Comparison of ENCODE assay signal across 9 mouse cellular contexts in genomic region chr7:13044254-13044625, GRCm38 (mm10). TPM values are rescaled to one million over a fixed set of nuclear protein-coding genes. Genes with fewer than 3 reads are reported as not detected.
DNase-seq lines count a peak whose midpoint lies in the region; ATAC-seq and TF ChIP-seq lines count a peak whose summit lies in the region.
"Had no signal": no experiment of that assay in that cellular context is flagged by ENCODE, and none has a peak within 500 bp of the region (broad histone marks: within the 10 kb centered on the region; RNA-seq: fewer than 3 reads in every experiment).

No protein-coding gene starts in this region.

- peak overlapping the region; percentile 70 for H3K9ac ChIP-seq in forebrain, embryonic 14.5 days (ENCODE audit: low read length)
- H3K9ac ChIP-seq in liver, embryonic 12.5 days, result peak overlapping the region; percentile 22

- no peak for TF ChIP-seq CTCF in E14TG2a.4 (conservative IDR thresholded peaks at IDR 0.05; ENCODE audit: low read length)

- H3K9me3 ChIP-seq in heart, embryonic 10.5 days, result peaks cover 7% of the 10 kb centered on the region; the same call in 1 of the 2 replicates
- H3K9me3 ChIP-seq in E14TG2a.4 (ENCODE audit: low read length), result no peaks in the 10 kb centered on the region
- H3K9me3 ChIP-seq in forebrain, embryonic 14.5 days (replicated peaks; ENCODE audit: control insufficient read depth, low read length), result no peaks in the 10 kb centered on the region
- H3K9me3 ChIP-seq in liver, embryonic 12.5 days (replicated peaks), result no peaks in the 10 kb centered on the region

- peak overlapping the region; percentile 37; the same call in 1 of the 2 replicates for H3K27ac ChIP-seq in heart, embryonic 10.5 days
- H3K27ac ChIP-seq in forebrain, embryonic 14.5 days (ENCODE audit: low read depth, low read length), result no peak overlapping the region
- no peak overlapping the region for H3K27ac ChIP-seq in liver, embryonic 12.5 days

- no peak for DNase-seq in heart, embryonic 10.5 days (ENCODE audit: low spot score)
- no peak for DNase-seq in heart, postnatal 14 days
- no peak for DNase-seq in forebrain, embryonic 14.5 days (ENCODE audit: low spot score)
- DNase-seq in urinary bladder, adult 2 months (ENCODE audit: low spot score), result no peak
- DNase-seq in right cerebral cortex, postnatal 4 days, result no peak
- no peak for DNase-seq in urinary bladder, postnatal 10 days (ENCODE audit: low spot score)
- DNase-seq: thymus, postnatal 14 days had no signal

- H3K4me2 ChIP-seq in forebrain, embryonic 14.5 days (ENCODE audit: low read length), result peak overlapping the region; percentile 93
- peak overlapping the region; percentile 74 for H3K4me2 ChIP-seq in liver, embryonic 12.5 days

- no peaks in the 10 kb centered on the region for H3K36me3 ChIP-seq in heart, embryonic 10.5 days
- peaks cover 15% of the 10 kb centered on the region for H3K36me3 ChIP-seq in E14TG2a.4 (ENCODE audit: insufficient read depth, low read length)
- no peaks in the 10 kb centered on the region for H3K36me3 ChIP-seq in forebrain, embryonic 14.5 days (ENCODE audit: control insufficient read depth, insufficient read depth, low read length)
- no peaks in the 10 kb centered on the region for H3K36me3 ChIP-seq in liver, embryonic 12.5 days

- intact Hi-C loops in heart, postnatal 14 days (cut with DNase I), result loop anchor here (2.0 kb wide), 1 partner anchor 133 kb away; no protein-coding TSS in a partner anchor

- peaks cover 45% of the 10 kb centered on the region for H3K27me3 ChIP-seq in heart, embryonic 10.5 days (ENCODE audit: insufficient read depth, poor library complexity, severe bottlenecking)
- peaks cover 28% of the 10 kb centered on the region for H3K27me3 ChIP-seq in E14TG2a.4 (ENCODE audit: insufficient read depth, low read length)
- peaks cover 36% of the 10 kb centered on the region for H3K27me3 ChIP-seq in forebrain, embryonic 14.5 days (replicated peaks; ENCODE audit: control insufficient read depth, insufficient read depth, low read length)
- H3K27me3 ChIP-seq in liver, embryonic 12.5 days (replicated peaks), result peaks cover 54% of the 10 kb centered on the region

- 2% methylated on average over 23 of the region's 23 CpGs for WGBS in heart, embryonic 10.5 days
- WGBS in forebrain, embryonic 14.5 days, result 3% methylated on average over 23 of the region's 23 CpGs
- 7% methylated on average over 23 of the region's 23 CpGs for WGBS in liver, embryonic 12.5 days (ENCODE audit: insufficient replicate concordance)

- ATAC-seq in forebrain, embryonic 14.5 days, result peak; percentile 22
- ATAC-seq in liver, embryonic 12.5 days, result no peak

- peak overlapping the region; percentile 61 for H3K4me3 ChIP-seq in heart, embryonic 10.5 days
- peak overlapping the region; percentile 83 for H3K4me3 ChIP-seq in E14TG2a.4 (replicated peaks; ENCODE audit: low read length)
- H3K4me3 ChIP-seq in forebrain, embryonic 14.5 days (ENCODE audit: low read depth, low read length), result peak overlapping the region; percentile 43
- peak overlapping the region; percentile 49 for H3K4me3 ChIP-seq in liver, embryonic 12.5 days

- peaks cover 18% of the 10 kb centered on the region for H3K4me1 ChIP-seq in heart, embryonic 10.5 days
- peaks cover 52% of the 10 kb centered on the region for H3K4me1 ChIP-seq in E14TG2a.4 (replicated peaks; ENCODE audit: low read depth, low read length)
- 0 out of 2 replicates have a peak, but pooled peaks cover under 1% of the 10 kb centered on the region for H3K4me1 ChIP-seq in forebrain, embryonic 14.5 days (ENCODE audit: control insufficient read depth, insufficient read depth, low read length)
- H3K4me1 ChIP-seq in liver, embryonic 12.5 days, result peaks cover 24% of the 10 kb centered on the region

RNA-seq across cellular contexts. Expression of gene Ube2m, which starts 6.2 kb away (rescaled TPM):
- polyA plus RNA-seq in heart, embryonic 10.5 days (2016; fragmentation: Nextera tagmentation; extraction: Ambion mirVana), result 159 and 189 TPM in 2 replicates
- 100 to 1,000 TPM; 179 TPM for total RNA-seq in heart, postnatal 14 days (2021)
- 73.4 and 77.9 TPM in 2 replicates for polyA plus RNA-seq in forebrain, embryonic 14.5 days (2014; fragmentation: Nextera tagmentation; extraction: Ambion mirVana)
- 145 and 148 TPM in 2 replicates for polyA plus RNA-seq in liver, embryonic 12.5 days (2016; fragmentation: Nextera tagmentation; extraction: Ambion mirVana)
- polyA plus RNA-seq in urinary bladder, adult 2 months (2012; rRNA removed), result 164 and 172 TPM in 2 replicates

RNA-seq across cellular contexts. Expression of gene Chmp2a, which starts 9.6 kb away (rescaled TPM):
- polyA plus RNA-seq in heart, embryonic 10.5 days (2016; fragmentation: Nextera tagmentation; extraction: Ambion mirVana), result 129 and 142 TPM in 2 replicates
- 100 to 1,000 TPM; 129 to 130 TPM for total RNA-seq in heart, postnatal 14 days (2021)
- polyA plus RNA-seq in forebrain, embryonic 14.5 days (2014; fragmentation: Nextera tagmentation; extraction: Ambion mirVana), result 189 and 215 TPM in 2 replicates
- polyA plus RNA-seq in liver, embryonic 12.5 days (2016; fragmentation: Nextera tagmentation; extraction: Ambion mirVana), result 133 and 134 TPM in 2 replicates
- 240 and 257 TPM in 2 replicates for polyA plus RNA-seq in urinary bladder, adult 2 months (2012; rRNA removed)

RNA-seq across cellular contexts. Expression of gene Mzf1, which starts 10.3 kb away (rescaled TPM):
- 2.2 and 3.1 TPM in 2 replicates for polyA plus RNA-seq in heart, embryonic 10.5 days (2016; fragmentation: Nextera tagmentation; extraction: Ambion mirVana)
- 1 to 10 TPM in 1 of 2 experiments, under 1 TPM in 1; 0.73 to 1.0 TPM for total RNA-seq in heart, postnatal 14 days (2021)
- 4.0 and 6.3 TPM in 2 replicates for polyA plus RNA-seq in forebrain, embryonic 14.5 days (2014; fragmentation: Nextera tagmentation; extraction: Ambion mirVana)
- polyA plus RNA-seq in liver, embryonic 12.5 days (2016; fragmentation: Nextera tagmentation; extraction: Ambion mirVana), result 0.77 and 1.4 TPM in 2 replicates
- 1.2 and 1.3 TPM in 2 replicates for polyA plus RNA-seq in urinary bladder, adult 2 months (2012; rRNA removed)

RNA-seq across cellular contexts. Expression of gene Zbtb45, which starts 34.4 kb away (rescaled TPM):
- 18.2 and 20.8 TPM in 2 replicates for polyA plus RNA-seq in heart, embryonic 10.5 days (2016; fragmentation: Nextera tagmentation; extraction: Ambion mirVana)
- total RNA-seq in heart, postnatal 14 days (2021), result 1 to 10 TPM; 8.4 to 9.2 TPM
- 34.7 and 41.1 TPM in 2 replicates for polyA plus RNA-seq in forebrain, embryonic 14.5 days (2014; fragmentation: Nextera tagmentation; extraction: Ambion mirVana)
- polyA plus RNA-seq in liver, embryonic 12.5 days (2016; fragmentation: Nextera tagmentation; extraction: Ambion mirVana), result 16.2 and 20.0 TPM in 2 replicates
- 11.7 and 13.2 TPM in 2 replicates for polyA plus RNA-seq in urinary bladder, adult 2 months (2012; rRNA removed)

RNA-seq across cellular contexts. Expression of gene Trim28, which starts 45.3 kb away (rescaled TPM):
- polyA plus RNA-seq in heart, embryonic 10.5 days (2016; fragmentation: Nextera tagmentation; extraction: Ambion mirVana), result 219 and 367 TPM in 2 replicates
- total RNA-seq in heart, postnatal 14 days (2021), result 100 to 1,000 TPM; 115 TPM
- 266 and 317 TPM in 2 replicates for polyA plus RNA-seq in forebrain, embryonic 14.5 days (2014; fragmentation: Nextera tagmentation; extraction: Ambion mirVana)
- 201 and 203 TPM in 2 replicates for polyA plus RNA-seq in liver, embryonic 12.5 days (2016; fragmentation: Nextera tagmentation; extraction: Ambion mirVana)
- polyA plus RNA-seq in urinary bladder, adult 2 months (2012; rRNA removed), result 186 and 190 TPM in 2 replicates
